Mouse (Mus musculus) cerebellum, adult 2 months (tissue): Measurements from ENCODE around the gene Akap2. TPM values are rescaled to one million over a fixed set of nuclear protein-coding genes. Genes with fewer than 3 reads are reported as not detected.

Experiments
- DNase-seq, 2 experiments: peaks; one replicate each; pipeline ENCODE4 v3.0.0; 2021
- H3K27ac ChIP-seq: fragments of 200-500 bp; 2 replicates; pipeline ENCODE4 v1.5.1; 2012; ENCODE audit warnings: low read length, control low read depth, inconsistent platforms; ENCODE audit not compliant: insufficient read depth
- H3K27me3 ChIP-seq: fragments of 200-500 bp; 2 replicates; pipeline ENCODE4 v1.6.1; 2012; ENCODE audit warnings: inconsistent platforms, mild to moderate bottlenecking, low read length, moderate library complexity; ENCODE audit not compliant: control insufficient read depth, insufficient read depth
- H3K4me1 ChIP-seq: fragments of 200-500 bp; 2 replicates; pipeline ENCODE4 v1.6.1; 2011; ENCODE audit warnings: low read length; ENCODE audit not compliant: control insufficient read depth, insufficient read depth
- H3K4me3 ChIP-seq: fragments of 200-500 bp; replicated peaks from 2 replicates; pipeline ENCODE3; 2011; ENCODE audit warnings: mild to moderate bottlenecking, low read depth, low read length, control low read depth; ENCODE audit not compliant: insufficient read depth
- CTCF ChIP-seq: fragments of 200-500 bp; IDR thresholded peaks from 2 replicates; pipeline ENCODE4 v1.5.1; 2011; ENCODE audit warnings: low read depth, mild to moderate bottlenecking, control low read depth, low read length, moderate library complexity, borderline replicate concordance; ENCODE audit not compliant: insufficient read depth
- POLR2A ChIP-seq: fragments of 200-500 bp; IDR thresholded peaks from 2 replicates; pipeline ENCODE4 v1.6.1; 2011; ENCODE audit warnings: low read length, control low read depth, borderline replicate concordance; ENCODE audit not compliant: insufficient read depth
- WGBS: fragments of 180-500 bp; shearing (Covaris S2); methylation state at CpG from one replicate; pipeline ENCODE4 v1.1.7; 2018; 5-methylcytosine and 5-hydroxymethylcytosine counted together
- polyA plus RNA-seq: library from polyadenylated mRNA; depleted of rRNA; stranded (reverse); fragments of >200 nt; gene quantifications from 2 replicates; pipeline ENCODE4 v1.2.3, GENCODE M21; 2012

Akap2 gene
- polyA plus RNA-seq, 1 experiment = 33.6 TPM

GRCm38 (mm10) chr4:57892001-57892586 lies 174.6 kb downstream of the Akap2 start:
- H3K27ac ChIP-seq = no peak overlapping the region
- DNase-seq = no peak
- TF ChIP-seq CTCF = no peak
- no peak for TF ChIP-seq POLR2A
- no peaks in the 10 kb centered on the region; the same call in 1 of the 2 replicates for H3K4me1 ChIP-seq
- H3K4me3 ChIP-seq = no peak overlapping the region
- H3K27me3 ChIP-seq = no peaks in the 10 kb centered on the region
- WGBS = 32% methylated on average over 10 of the region's 10 CpGs

GRCm38 (mm10) chr4:57895140-57895539 lies 177.7 kb downstream of the Akap2 start:
- H3K27ac ChIP-seq = no peak overlapping the region
- H3K27me3 ChIP-seq = no peaks in the 10 kb centered on the region
- DNase-seq = no peak
- TF ChIP-seq CTCF = no peak
- TF ChIP-seq POLR2A = no peak
- 60% methylated on average over 5 of the region's 5 CpGs for WGBS
- no peaks in the 10 kb centered on the region for H3K4me1 ChIP-seq
- no peak overlapping the region for H3K4me3 ChIP-seq

DNA sequence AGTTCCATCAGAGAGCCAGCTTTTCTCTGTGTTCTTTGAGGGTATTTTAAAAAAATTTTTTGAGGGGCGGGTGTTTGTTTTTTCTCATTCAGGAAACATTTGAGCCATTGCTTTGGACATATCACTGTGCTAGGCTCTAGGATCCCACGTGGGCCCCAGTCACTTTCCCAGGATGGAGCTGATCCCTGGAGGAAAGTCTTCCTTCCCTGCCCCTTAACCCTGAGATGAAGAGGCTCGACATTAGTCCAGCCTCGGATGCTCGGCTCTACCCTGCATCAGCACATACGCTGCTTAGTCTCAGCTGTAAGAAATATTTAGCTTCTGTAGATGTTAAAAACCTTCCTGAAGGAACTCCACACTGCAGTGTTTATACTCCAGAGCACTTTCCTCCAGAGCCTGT lies 178.4 kb downstream of the Akap2 start:
- no peak for DNase-seq
- Histone ChIP-seq H3K4me1 (no peaks in the 10 kb centered on the region), H3K27me3 (no peaks in the 10 kb centered on the region), H3K4me3 (no peak overlapping the region), H3K27ac (no peak overlapping the region)
- WGBS = 75% methylated on average over 6 of the region's 6 CpGs
- TF ChIP-seq CTCF = no peak
- TF ChIP-seq POLR2A = no peak

DNA sequence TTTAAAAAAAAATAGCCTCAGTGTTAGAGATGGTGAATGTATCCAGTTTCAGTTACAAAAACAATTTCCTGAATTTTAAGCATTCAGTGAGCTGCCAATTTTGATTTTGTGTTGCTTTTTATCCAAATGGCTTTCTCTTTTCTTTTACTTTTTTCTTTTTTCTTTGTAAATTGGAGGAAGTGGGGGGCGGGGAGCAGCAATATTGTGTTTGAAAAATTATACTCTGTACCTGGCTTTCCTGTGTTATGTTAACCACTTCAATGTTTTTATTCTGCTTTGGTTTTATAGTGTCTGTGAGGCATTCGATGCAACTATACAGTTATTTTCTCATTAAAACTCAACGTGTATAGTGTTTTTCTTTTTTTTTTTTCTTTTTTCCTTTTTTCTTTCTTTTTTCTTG lies 179.2 kb downstream of the Akap2 start:
- WGBS = 84% methylated on average over 3 of the region's 3 CpGs
- Histone ChIP-seq H3K4me1 (no peaks in the 10 kb centered on the region), H3K27ac (no peak overlapping the region), H3K4me3 (no peak overlapping the region), H3K27me3 (no peaks in the 10 kb centered on the region)
- DNase-seq = no peak
- TF ChIP-seq CTCF (no peak), POLR2A (no peak)

- no peaks in the 10 kb centered on the region for H3K4me1 ChIP-seq
- no peak overlapping the region for H3K27ac ChIP-seq
- H3K27me3 ChIP-seq = no peaks in the 10 kb centered on the region
- DNase-seq = peak; percentile 23 to 47
- WGBS = 6% methylated on average over 4 of the region's 4 CpGs
- TF ChIP-seq CTCF (peak; percentile 90), POLR2A (no peak)
- H3K4me3 ChIP-seq = no peak overlapping the region
Observed at GRCm38 (mm10) chr4:57901210-57901609, 183.8 kb downstream of the Akap2 start.

DNA sequence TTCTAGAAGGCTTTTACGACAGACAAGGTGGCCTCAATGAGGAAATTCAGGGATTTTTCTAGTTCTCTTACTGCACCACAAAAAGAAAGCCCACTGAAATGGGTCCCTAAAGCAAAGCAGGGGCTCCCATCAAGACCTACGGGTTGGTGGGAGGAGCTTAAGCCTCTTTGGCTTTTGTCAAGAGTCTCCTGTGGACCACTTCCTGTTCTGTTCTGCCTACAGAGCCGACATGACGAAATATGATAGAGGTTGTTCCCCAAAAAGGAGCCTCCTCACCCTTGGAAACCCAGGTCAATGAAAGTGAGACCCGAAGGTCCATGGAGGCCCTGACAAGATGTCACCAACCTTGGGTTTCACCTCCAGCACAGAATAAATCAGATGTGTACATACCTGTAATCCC lies 185.2 kb downstream of the Akap2 start:
- no peak overlapping the region for H3K27ac ChIP-seq
- 84% methylated on average over 5 of the region's 5 CpGs for WGBS

GRCm38 (mm10) chr4:57904211-57904610 lies 186.8 kb downstream of the Akap2 start:
- TF ChIP-seq CTCF = peak; percentile 85
- no peak for TF ChIP-seq POLR2A
- H3K27me3 ChIP-seq = no peaks in the 10 kb centered on the region
- 9% methylated on average over 5 of the region's 5 CpGs for WGBS
- H3K4me1 ChIP-seq = no peaks in the 10 kb centered on the region
- DNase-seq = peak; percentile 33 to 56
- no peak overlapping the region for H3K27ac ChIP-seq
- no peak overlapping the region for H3K4me3 ChIP-seq

More for the DNA sequence above, 185.2 kb downstream of the Akap2 start:
- Histone ChIP-seq H3K27me3 (no peaks in the 10 kb centered on the region), H3K4me3 (no peak overlapping the region), H3K4me1 (no peaks in the 10 kb centered on the region)
- no peak for DNase-seq
- no peak for TF ChIP-seq CTCF
- no peak for TF ChIP-seq POLR2A

DNA sequence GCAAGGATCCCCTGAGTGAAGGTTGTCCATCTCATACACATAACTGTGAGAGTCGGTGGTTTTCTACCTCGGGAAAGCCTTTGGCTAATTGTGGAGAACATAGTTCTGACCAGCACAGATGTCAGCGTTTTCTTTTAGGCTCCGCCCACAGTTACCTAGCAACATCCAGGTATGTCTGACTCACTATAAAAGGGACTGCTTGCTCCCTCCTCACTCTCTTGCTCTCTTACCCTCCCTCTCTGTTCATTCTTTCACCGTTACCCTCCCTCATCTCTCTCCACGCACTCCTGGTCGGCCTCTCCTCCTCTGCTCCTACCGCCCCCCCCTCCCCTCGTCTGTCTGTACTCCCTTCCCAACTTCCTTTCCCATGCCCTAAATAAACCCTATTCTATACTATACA lies 187.2 kb downstream of the Akap2 start:
- no peak for DNase-seq
- no peaks in the 10 kb centered on the region for H3K27me3 ChIP-seq
- WGBS = 31% methylated on average over 9 of the region's 9 CpGs
- H3K27ac ChIP-seq = no peak overlapping the region
- H3K4me1 ChIP-seq = no peaks in the 10 kb centered on the region
- H3K4me3 ChIP-seq = no peak overlapping the region
- no peak for TF ChIP-seq POLR2A
- no peak for TF ChIP-seq CTCF

GRCm38 (mm10) chr4:57906708-57907107 lies 189.3 kb downstream of the Akap2 start:
- Histone ChIP-seq H3K4me3 (no peak overlapping the region), H3K27ac (no peak overlapping the region), H3K27me3 (no peaks in the 10 kb centered on the region), H3K4me1 (no peaks in the 10 kb centered on the region)
- TF ChIP-seq CTCF (no peak), POLR2A (no peak)
- 74% methylated on average over 2 of the region's 2 CpGs for WGBS
- DNase-seq = no peak
